In genomic region chrX:103447539-103448169, GRCm38 (mm10) we compare ENCODE assay signal across 7 mouse cellular contexts. TPM values are rescaled to one million over a fixed set of nuclear protein-coding genes. Genes with fewer than 3 reads are reported as not detected.
DNase-seq lines count a peak whose midpoint lies in the region; ATAC-seq and TF ChIP-seq lines count a peak whose summit lies in the region.

No protein-coding gene starts in this region.

- H3K9me3 ChIP-seq in forebrain, embryonic 12.5 days = no peaks in the 10 kb centered on the region
- no peaks in the 10 kb centered on the region for H3K9me3 ChIP-seq in midbrain, embryonic 14.5 days (ENCODE audit: control insufficient read depth, low read length)

- no peak for TF ChIP-seq POLR2A in testis, adult 2 months (IDR thresholded peaks at IDR 0.05; ENCODE audit: control insufficient read depth, low read depth, low read length)

- H3K9ac ChIP-seq in forebrain, embryonic 12.5 days = peak overlapping the region; percentile 42
- H3K9ac ChIP-seq in midbrain, embryonic 14.5 days (replicated peaks; ENCODE audit: low read length) = peak overlapping the region; percentile 6

- no peak for TF ChIP-seq CTCF in testis, adult 2 months (IDR thresholded peaks at IDR 0.05; ENCODE audit: control insufficient read depth, insufficient read depth, insufficient replicate concordance, low read depth, low read length)

- ATAC-seq in forebrain, embryonic 12.5 days (ENCODE audit: low FRiP score) = no peak
- ATAC-seq in inflammation-experienced regulatory T-cells, adult 6 months = peak; percentile 56
- ATAC-seq in midbrain, embryonic 14.5 days (ENCODE audit: low FRiP score, low TSS enrichment) = no peak

- peak overlapping the region; percentile 38 for H3K4me3 ChIP-seq in forebrain, embryonic 12.5 days (replicated peaks)
- peak overlapping the region; percentile 33 for H3K4me3 ChIP-seq in midbrain, embryonic 14.5 days (replicated peaks; ENCODE audit: low read depth, low read length)
- H3K4me3 ChIP-seq in testis, adult 2 months (ENCODE audit: control insufficient read depth, low read depth, low read length) = peak overlapping the region; percentile 11

- WGBS in forebrain, embryonic 12.5 days = 11% methylated on average over 34 of the region's 34 CpGs
- WGBS in midbrain, embryonic 14.5 days = 10% methylated on average over 34 of the region's 34 CpGs

- H3K27me3 ChIP-seq in forebrain, embryonic 12.5 days = peaks cover 54% of the 10 kb centered on the region
- peaks cover 15% of the 10 kb centered on the region for H3K27me3 ChIP-seq in midbrain, embryonic 14.5 days (ENCODE audit: control insufficient read depth, insufficient read depth, low read length)
- H3K27me3 ChIP-seq in testis, adult 2 months (ENCODE audit: control insufficient read depth, insufficient read depth, low read length) = no peaks in the 10 kb centered on the region

- no peak overlapping the region for H3K27ac ChIP-seq in forebrain, embryonic 12.5 days
- H3K27ac ChIP-seq in midbrain, embryonic 14.5 days (replicated peaks; ENCODE audit: low read depth, low read length) = no peak overlapping the region
- H3K27ac ChIP-seq in testis, adult 2 months (ENCODE audit: control insufficient read depth, insufficient read depth, low read depth, low read length) = no peak overlapping the region

- DNase-seq in ZHBTc4 (ENCODE audit: low read depth, low spot score) (peak; percentile 91), liver (peak; percentile 37)
- peak; percentile 46 for DNase-seq in cerebellum, adult 11 months
- peak; percentile 47 for DNase-seq in midbrain, embryonic 14.5 days

- no peaks in the 10 kb centered on the region; the same call in 1 of the 2 replicates for H3K4me1 ChIP-seq in forebrain, embryonic 12.5 days
- no peaks in the 10 kb centered on the region for H3K4me1 ChIP-seq in midbrain, embryonic 14.5 days (ENCODE audit: control insufficient read depth, insufficient read depth, low read length)
- peaks cover 4% of the 10 kb centered on the region for H3K4me1 ChIP-seq in testis, adult 2 months (ENCODE audit: control insufficient read depth, insufficient read depth, low read length)

- H3K36me3 ChIP-seq in forebrain, embryonic 12.5 days (replicated peaks) = no peaks in the 10 kb centered on the region
- no peaks in the 10 kb centered on the region for H3K36me3 ChIP-seq in midbrain, embryonic 14.5 days (ENCODE audit: control insufficient read depth, insufficient read depth, low read length)
- no peaks in the 10 kb centered on the region for H3K36me3 ChIP-seq in testis, adult 2 months (ENCODE audit: control insufficient read depth, insufficient read depth, low read length)

- peak overlapping the region; percentile 62 for H3K4me2 ChIP-seq in forebrain, embryonic 12.5 days
- peak overlapping the region; percentile 63 for H3K4me2 ChIP-seq in midbrain, embryonic 14.5 days (ENCODE audit: low read length)

RNA-seq across cellular contexts. Expression of gene Gm26992, which starts 25.8 kb away (rescaled TPM):
- polyA plus RNA-seq in forebrain, embryonic 12.5 days (2016; fragmentation: Nextera tagmentation; extraction: Ambion mirVana) = not detected in 2 replicates
- polyA plus RNA-seq in inflammation-experienced regulatory T-cells, adult 6 months (2017; shearing (Covaris generic)) = not detected
- not detected in 2 replicates for polyA plus RNA-seq in midbrain, embryonic 14.5 days (2014; fragmentation: Nextera tagmentation; extraction: Ambion mirVana)
- polyA plus RNA-seq in testis, adult 2 months (2012; rRNA removed) = 0.31 TPM in 1 of 2 replicates, not detected in the other

RNA-seq across cellular contexts. Expression of gene Tsx, which starts 33.4 kb away (rescaled TPM):
- polyA plus RNA-seq in forebrain, embryonic 12.5 days (2016; fragmentation: Nextera tagmentation; extraction: Ambion mirVana) = 0.49 TPM in 1 of 2 replicates, not detected in the other
- polyA plus RNA-seq in inflammation-experienced regulatory T-cells, adult 6 months (2017; shearing (Covaris generic)) = under 1 TPM in 2 of 3 experiments, not detected in 1; 0.85 to 0.91 TPM
- 0.37 and 0.47 TPM in 2 replicates for polyA plus RNA-seq in midbrain, embryonic 14.5 days (2014; fragmentation: Nextera tagmentation; extraction: Ambion mirVana)
- polyA plus RNA-seq in testis, adult 2 months (2012; rRNA removed) = 19.2 and 28.0 TPM in 2 replicates

Comparison
In these comparisons a context has a peak if more than half of its experiments do, and no peak if none do; other contexts are left out.
1. DNase-seq: peak in every context shown above with its lines; median percentile 91 in ZHBTc4; 47 in midbrain, embryonic 14.5 days; 46 in cerebellum, adult 11 months; 37 in liver.
2. RNA of gene Tsx, which starts 33.4 kb away (polyA plus RNA-seq): 19.2 to 28.0 TPM in testis, adult 2 months; 0.85 to 0.91 TPM in inflammation-experienced regulatory T-cells, adult 6 months, 0.49 TPM in forebrain, embryonic 12.5 days and 0.37 to 0.47 TPM in midbrain, embryonic 14.5 days; every median in the first group is over 10 times any median in the second.
3. Peak in every context shown above with its lines, with median percentiles within 50 percentile points of each other: H3K4me3 ChIP-seq.